Mouse (Mus musculus) cortical plate, adult 2 months (tissue): ENCODE data around the gene Foxr1. TPM values are rescaled to one million over a fixed set of nuclear protein-coding genes. Genes with fewer than 3 reads are reported as not detected.
"Not testable (repeated sequence)": the region's sequence is repeated elsewhere in the genome, so short reads cannot be mapped to it uniquely, and the experiment has no call there.

Source experiments
- H3K27ac ChIP-seq: fragments of 200-500 bp; 2 replicates; pipeline ENCODE4 v1.5.1; 2012; ENCODE audit warnings: low read length, control low read depth, inconsistent platforms; ENCODE audit not compliant: insufficient read depth
- H3K4me1 ChIP-seq: fragments of 200-500 bp; 2 replicates; pipeline ENCODE4 v1.6.1; 2011; ENCODE audit warnings: low read length; ENCODE audit not compliant: control insufficient read depth, insufficient read depth
- H3K4me3 ChIP-seq: fragments of 200-500 bp; 2 replicates; pipeline ENCODE4 v1.5.1; 2011; ENCODE audit warnings: mild to moderate bottlenecking, low read length, control low read depth; ENCODE audit not compliant: insufficient read depth
- CTCF ChIP-seq: fragments of 200-500 bp; IDR thresholded peaks from 2 replicates; pipeline ENCODE4 v1.5.1; 2011; ENCODE audit warnings: mild to moderate bottlenecking, control low read depth, low read length; ENCODE audit not compliant: insufficient read depth; ENCODE audit errors: extremely low read depth
- POLR2A ChIP-seq: fragments of 200-500 bp; IDR thresholded peaks from 2 replicates; pipeline ENCODE4 v1.6.1; 2011; ENCODE audit warnings: mild to moderate bottlenecking, low read length, control low read depth; ENCODE audit not compliant: insufficient read depth; ENCODE audit errors: extremely low read depth
- polyA plus RNA-seq: library from polyadenylated mRNA; depleted of rRNA; stranded (reverse); fragments of >200 nt; gene quantifications from 2 replicates; pipeline ENCODE4 v1.2.3, GENCODE M21; 2012

Foxr1 gene
- polyA plus RNA-seq, 1 experiment = 0.04 TPM

DNA sequence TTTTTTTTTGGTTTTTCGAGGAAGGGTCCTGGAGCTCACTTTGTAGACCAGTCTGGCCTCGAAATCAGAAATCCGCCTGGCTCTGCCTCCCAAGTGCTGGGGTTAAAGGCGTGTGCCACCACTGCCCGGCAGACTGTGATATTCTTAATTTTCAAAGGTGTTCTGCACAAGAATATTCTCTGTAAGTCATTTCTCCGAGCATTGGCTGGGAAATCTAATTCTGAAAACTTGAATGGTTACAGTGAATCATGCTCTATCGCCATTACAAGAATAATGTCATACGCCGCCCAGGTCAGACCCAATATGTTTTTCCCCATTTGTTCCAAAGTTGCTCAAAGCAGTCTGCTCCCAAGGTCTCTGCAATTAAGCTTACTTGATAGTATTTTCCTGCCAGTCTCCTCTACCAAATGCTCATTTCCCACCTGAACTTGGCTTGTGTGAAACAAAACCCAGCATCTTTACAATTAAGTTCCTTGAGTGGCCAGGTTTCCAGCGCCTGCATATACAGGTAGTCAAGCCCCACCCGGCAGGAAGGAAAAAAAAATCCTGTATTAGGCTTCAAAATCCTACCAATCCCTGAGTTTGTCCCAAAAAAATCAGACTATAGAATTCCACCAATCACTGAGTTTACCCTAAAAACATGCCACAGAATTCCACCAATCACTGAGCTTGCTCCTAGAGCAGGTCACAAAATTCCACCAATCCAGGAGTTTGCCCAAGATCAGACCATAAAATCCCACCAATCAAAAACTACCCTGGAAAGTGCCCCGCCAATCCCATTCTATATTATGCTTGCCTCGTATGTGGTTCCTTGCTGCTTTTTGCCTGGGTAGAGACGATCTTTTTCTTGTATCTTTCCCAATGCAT, 22.2 kb downstream of the Foxr1 start, which contains the start of gene Ccdc84:
Gene Ccdc84, minus strand, starts transcription at position 51 of the 867 bp plus-strand sequence.
- TF ChIP-seq CTCF (no peak), POLR2A (no peak)
- Histone ChIP-seq H3K4me1 (peaks cover 2% of the 10 kb centered on the region; the same call in 1 of the 2 replicates), H3K4me3 (peak within 1 kb of the TSS; percentile 58), H3K27ac (0 out of 2 replicates have a peak within 1 kb of the TSS, but pooled peaks have one; percentile 5)

DNA sequence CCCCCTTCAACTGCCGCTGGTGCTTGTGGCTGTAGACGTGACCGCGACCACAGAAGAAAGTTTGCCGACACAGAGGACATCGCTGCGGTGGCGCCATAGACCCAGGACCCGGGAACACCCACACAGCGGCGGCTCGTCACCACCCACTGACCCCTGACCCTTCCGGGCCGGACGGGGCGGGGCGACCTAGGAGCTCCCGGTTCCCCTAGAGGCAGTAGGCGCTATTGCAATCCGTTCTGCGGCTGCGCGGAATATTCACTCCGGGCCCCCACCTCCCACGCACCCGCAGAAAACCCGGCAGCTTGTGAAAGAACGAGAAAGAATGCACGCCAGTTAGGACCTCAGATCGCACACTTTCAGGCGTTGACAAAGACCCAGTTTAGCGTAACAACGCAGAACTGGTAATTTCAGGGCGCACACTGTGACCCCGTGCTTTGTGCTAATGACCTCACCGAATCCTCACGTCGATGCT, 23.0 kb downstream of the Foxr1 start:
- Histone ChIP-seq H3K27ac (0 out of 2 replicates have a peak overlapping the region, but pooled peaks have one; percentile 5), H3K4me3 (peak overlapping the region; percentile 58), H3K4me1 (peaks cover 2% of the 10 kb centered on the region; the same call in 1 of the 2 replicates)
- TF ChIP-seq POLR2A = no peak; the same call in none of the 2 replicates
- TF ChIP-seq CTCF = peak; percentile 54

DNA sequence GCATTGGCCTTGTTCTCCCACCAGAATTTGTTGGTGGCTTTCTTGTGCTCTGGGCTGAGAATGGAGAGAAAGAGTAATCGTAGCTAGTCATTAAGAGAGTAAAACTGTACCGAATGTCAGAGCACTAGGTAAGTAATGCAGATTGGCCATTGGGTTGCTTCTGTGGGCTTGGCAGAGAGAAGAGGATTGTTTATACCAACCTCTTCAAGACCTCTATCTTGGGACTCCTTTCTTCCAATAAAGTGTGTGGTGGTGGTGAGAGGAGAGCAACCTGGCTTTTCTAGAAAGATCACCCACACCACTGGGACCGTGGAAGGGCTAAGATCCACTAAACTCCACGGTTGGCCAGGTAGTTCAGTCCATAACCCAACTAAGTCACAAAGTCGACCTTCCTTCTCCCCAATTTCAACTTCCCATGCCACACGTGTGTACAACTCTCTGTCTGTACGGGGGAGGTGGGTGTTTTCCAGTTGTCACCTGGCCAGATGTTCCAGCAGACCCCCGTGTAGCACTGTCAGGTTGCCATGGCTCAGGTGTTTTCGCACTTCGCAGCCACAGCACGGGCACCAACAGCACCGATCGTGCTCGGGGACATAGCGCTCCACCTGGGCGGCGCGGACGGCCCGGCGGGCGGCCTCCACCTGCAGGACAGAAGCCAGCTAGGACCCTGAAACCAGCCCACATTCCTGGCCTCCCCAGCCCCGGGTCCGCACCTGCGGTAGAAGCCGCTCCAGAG, 23.6 kb downstream of the Foxr1 start:
- Histone ChIP-seq H3K27ac (no peak overlapping the region), H3K4me3 (peak overlapping the region; percentile 58), H3K4me1 (peaks cover 2% of the 10 kb centered on the region; the same call in 1 of the 2 replicates)
- TF ChIP-seq POLR2A = no peak
- no peak for TF ChIP-seq CTCF

DNA sequence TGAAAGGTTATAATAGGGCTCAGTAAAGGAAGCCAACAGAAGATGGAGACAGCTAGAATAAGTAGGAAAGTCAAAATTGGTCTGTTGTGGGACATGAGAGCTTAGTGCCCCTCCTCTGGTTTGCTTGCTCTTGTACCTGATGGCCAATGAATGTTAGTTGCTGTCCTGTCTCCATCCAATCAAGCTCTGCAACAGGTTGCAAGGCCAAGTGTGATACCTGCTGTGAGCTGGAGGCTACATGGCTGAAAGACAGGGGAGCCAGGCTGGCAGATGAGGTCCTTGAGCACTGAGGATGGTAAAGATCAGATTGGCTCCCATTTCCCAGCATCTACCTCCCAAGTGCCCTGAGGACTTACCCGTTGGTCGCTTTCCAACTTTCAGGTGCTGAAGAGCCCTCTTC, 28.2 kb downstream of the Foxr1 start:
- H3K4me1 ChIP-seq = peaks cover 2% of the 10 kb centered on the region; the same call in 1 of the 2 replicates
- H3K4me3 ChIP-seq = no peak overlapping the region
- no peak for TF ChIP-seq CTCF
- no peak for TF ChIP-seq POLR2A
- no peak overlapping the region for H3K27ac ChIP-seq

DNA sequence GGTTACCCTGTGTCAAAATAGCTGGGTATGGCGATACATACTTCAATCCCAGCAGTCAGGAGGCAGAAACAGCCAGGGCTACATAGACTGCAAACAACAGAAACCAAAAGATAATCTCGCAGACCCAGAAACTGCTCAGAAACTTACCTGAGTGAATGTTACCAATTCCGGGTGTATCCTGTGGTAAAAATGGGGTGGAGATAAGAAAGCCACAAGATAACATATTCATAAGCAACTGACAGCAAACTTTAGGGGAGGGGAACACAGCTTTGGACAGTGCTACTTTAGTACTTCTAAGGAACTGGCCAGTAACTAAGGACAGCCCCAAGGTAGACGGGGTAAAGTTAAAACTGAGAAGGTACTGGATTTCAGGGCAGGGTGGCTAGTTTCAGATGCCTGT, 28.6 kb downstream of the Foxr1 start:
- Histone ChIP-seq H3K4me1 (peaks cover 2% of the 10 kb centered on the region; the same call in 1 of the 2 replicates), H3K27ac (no peak overlapping the region), H3K4me3 (no peak overlapping the region)
- TF ChIP-seq POLR2A (no peak), CTCF (no peak)

DNA sequence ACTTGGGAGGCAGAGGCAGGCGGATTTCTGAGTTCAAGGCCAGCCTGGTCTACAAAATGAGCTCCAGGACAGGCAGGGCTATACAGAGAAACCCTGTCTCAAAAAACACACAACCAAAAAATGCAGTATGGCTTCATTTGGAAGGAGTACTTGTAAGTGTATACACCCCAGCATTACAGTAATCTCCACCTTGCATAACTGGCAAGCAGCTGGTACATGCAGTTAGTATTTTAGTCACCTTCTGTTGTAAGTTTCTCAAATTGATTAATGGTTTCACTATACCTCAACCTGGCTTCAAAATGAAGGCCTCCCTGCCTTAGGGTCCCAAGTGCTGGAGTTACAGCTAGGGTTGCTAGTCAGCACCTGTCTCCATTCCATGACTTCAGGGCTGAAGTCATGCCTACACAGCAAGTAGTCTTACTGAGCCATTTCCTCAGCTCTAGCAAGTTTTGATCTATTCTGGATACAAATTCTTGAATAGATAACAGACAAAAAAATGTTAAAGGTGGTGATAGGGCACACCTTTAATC, 29.3 kb downstream of the Foxr1 start:
- H3K4me3 ChIP-seq = no peak overlapping the region
- H3K4me1 ChIP-seq = no peaks in the 10 kb centered on the region
- no peak overlapping the region for H3K27ac ChIP-seq
- TF ChIP-seq POLR2A (no peak), CTCF (no peak)

DNA sequence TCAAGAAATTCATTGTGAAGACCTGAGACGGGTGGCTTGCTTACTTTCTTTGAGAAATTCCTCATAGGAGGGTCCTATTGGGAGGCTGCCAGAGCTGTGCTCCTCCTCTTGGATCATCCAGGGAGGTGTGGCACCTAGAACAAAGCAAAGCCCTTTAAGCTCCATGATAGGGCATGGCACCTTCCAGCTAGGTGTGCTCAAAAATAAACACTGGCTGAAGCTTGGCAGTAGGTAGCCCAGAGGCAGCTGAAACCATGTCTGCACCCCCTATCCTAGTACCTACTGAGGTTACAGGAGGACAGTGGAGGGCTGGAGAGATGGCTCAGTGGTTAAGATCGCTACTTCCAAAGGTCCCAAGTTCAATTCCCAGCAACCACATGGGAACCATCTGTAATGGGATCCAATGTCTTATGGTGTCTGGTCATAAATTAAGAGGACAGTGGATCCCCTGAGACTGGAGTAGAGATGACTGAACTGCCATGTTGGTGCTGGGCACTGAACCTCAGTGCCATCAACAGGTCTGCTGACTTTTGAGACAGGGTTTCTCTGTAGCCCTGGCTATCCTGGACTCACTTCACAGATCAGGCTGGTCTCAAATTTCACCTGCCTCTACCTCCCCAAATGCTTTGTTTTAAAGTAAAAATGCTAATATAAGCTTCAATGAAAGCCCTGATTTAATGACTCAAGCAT, 30.1 kb downstream of the Foxr1 start:
- H3K4me3 ChIP-seq = no peak overlapping the region
- no peaks in the 10 kb centered on the region for H3K4me1 ChIP-seq
- TF ChIP-seq POLR2A (no peak), CTCF (no peak)
- no peak overlapping the region for H3K27ac ChIP-seq

DNA sequence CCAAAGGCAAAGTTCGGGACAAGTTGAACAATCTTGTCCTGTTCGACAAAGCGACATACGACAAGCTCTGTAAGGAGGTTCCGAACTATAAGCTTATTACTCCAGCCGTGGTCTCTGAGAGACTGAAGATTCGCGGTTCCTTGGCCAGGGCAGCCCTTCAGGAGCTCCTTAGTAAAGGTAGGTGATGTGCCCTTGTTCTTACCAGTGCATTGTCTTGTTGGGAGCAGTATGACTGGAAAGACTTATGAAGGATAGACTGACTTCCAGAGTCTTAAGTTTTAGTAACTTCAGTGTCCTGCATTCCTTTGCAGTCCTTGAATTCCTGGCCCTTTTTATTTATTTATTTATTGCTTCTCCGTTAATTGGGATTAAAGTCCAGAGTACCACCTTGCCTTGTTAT, 32.2 kb downstream of the Foxr1 start:
- H3K27ac ChIP-seq, H3K4me1 ChIP-seq, H3K4me3 ChIP-seq: not testable (repeated sequence)

DNA sequence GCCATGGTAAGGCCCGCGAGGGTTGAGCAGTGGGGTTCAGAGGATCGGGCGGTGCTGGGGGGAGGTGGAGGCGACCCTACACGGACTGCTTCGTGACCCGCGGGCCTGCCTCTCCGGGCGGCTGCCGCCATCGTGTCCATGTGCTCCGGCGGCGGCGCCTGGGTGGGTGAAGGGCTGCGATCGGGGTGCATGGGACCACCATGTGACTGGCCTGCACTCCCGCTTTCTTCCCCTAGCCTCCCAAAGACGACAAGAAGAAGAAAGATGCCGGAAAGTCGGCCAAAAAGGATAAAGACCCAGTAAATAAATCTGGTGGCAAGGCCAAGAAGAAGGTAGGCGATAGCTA, 33.2 kb downstream of the Foxr1 start:
- no peak overlapping the region for H3K27ac ChIP-seq
- no peaks in the 10 kb centered on the region for H3K4me1 ChIP-seq
- peak overlapping the region; percentile 91 for H3K4me3 ChIP-seq
- TF ChIP-seq CTCF = no peak
- TF ChIP-seq POLR2A = no peak
